Mouse (Mus musculus): ENCODE data around the gene Gm28230.

The Gm28230 gene

DNA sequence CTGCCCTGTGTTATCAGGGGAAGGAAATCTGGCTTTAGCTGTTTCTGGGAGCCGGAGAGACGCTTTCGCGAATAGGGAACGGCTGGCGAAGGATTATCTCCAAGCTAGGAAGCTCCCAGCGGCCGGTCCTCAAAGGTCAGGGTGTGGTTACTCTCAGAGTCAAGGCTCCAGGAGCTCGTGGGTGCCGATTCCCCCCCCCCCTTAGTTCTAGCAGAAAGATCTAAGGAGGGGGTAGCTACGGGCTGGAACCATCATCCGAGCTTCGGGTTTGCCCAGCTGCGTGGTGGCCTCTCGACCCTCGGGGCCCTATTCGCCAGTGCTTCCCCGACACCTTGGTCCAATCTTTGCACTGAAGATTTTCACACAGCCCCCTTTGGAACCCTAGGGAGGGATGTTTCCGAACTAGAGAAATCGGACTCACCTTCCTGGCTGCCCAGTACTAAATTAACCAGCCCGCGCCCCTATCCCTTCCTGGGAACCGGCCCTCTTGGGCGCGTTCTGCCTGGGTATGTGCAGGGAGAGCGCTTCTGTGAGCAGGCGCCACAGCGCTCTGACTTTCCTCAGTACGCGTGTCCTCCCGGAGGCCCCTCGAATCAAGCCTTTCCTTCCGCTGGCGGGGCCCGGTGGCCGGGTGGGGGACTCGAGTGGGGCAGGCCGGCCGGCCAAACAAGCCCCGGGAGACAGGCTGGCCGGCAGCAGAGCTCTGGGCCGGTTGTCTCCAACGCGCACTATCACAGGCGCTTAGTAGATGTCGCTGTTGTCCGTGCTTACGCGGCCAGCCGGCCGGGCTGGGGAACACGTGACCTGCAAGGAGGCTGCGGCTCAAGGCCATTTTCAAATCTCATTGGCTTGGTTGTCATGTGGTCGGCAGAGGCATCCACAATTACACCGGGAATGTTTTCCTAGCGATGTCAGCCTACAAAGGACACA, 35.2 kb upstream of the Gm28230 start, which contains the start of gene Hoxd10:
TSS of gene Hoxd10 (plus strand) at position 903 of the 930 bp plus-strand sequence.
- DNase-seq (ENCODE audit: low read depth, low spot score), result no peak

DNA sequence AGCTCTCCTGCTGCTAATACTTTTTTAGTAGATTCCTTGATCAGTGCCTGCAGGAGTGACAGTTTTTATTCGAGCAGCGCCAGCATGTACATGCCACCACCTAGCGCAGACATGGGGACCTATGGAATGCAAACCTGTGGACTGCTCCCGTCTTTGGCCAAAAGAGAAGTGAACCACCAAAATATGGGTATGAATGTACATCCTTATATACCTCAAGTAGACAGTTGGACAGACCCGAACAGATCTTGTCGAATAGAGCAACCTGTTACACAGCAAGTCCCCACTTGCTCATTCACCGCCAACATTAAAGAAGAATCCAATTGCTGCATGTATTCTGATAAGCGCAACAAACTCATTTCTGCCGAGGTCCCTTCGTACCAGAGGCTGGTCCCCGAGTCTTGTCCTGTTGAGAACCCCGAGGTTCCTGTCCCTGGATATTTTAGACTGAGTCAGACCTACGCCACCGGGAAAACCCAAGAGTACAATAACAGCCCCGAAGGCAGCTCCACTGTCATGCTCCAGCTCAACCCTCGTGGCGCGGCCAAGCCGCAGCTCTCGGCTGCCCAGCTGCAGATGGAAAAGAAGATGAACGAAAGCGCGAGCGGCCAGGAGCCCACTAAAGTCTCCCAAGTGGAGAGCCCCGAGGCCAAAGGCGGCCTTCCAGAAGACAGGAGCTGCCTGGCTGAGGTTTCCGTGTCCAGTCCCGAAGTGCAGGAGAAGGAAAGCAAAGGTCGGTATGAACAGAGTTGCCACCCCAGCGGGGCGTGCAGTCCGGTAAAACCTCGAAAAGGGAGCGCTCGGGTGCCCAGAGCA, 34.3 kb upstream of the Gm28230 start:
- no peak for DNase-seq (ENCODE audit: low read depth, low spot score)

DNA sequence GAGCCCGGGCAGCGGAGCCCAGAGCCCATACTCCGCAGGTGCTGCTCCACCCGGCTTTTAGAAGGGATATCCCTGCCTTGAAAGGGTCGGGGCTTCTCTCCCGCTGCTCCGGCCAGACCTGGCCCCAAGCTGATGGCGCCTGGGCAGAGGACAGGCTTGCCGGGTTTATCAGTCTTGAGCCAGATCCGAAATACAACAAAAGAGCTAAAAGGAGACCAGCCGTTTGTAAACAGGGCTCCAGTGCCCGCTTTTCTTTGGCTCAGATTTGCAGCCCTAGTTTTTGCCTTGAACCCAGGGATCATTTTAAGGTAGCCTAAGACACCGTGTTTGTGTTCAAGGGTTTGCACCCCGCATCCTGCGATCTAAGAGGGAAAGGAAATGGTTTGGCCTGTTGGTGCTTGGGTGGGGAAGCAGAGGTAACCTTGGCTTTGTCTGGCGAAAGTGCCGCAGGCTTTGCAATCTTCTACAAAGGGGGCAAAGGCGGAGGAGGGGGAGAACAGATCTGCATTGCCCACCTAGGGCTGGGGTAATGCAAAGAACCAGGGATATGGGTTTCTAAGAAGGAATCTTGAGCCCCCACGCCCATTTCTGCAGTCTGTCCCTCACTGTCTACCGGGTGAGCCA, 33.6 kb upstream of the Gm28230 start:
- no peak for DNase-seq (ENCODE audit: low read depth, low spot score)

DNA sequence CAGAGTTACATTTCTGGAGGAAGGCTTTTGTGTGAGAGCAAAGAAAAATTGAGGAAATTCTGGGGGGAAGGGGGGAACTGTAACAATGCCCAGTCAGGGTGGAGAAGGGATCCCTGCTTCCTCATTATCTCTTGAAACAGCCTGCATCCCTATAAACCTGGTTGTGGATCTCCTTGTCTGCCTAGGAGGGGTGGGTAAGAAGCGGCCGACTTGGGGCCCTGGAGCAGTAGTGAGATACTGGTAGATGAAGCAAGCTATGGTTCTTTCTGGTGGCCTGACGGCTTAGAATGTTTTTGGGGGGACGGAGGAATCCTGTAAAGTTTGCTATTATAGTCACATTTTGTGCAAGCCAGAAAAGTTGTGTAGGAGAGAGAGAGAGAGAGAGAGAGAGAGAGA, 33.1 kb upstream of the Gm28230 start:
- no peak for DNase-seq (ENCODE audit: low read depth, low spot score)

DNA sequence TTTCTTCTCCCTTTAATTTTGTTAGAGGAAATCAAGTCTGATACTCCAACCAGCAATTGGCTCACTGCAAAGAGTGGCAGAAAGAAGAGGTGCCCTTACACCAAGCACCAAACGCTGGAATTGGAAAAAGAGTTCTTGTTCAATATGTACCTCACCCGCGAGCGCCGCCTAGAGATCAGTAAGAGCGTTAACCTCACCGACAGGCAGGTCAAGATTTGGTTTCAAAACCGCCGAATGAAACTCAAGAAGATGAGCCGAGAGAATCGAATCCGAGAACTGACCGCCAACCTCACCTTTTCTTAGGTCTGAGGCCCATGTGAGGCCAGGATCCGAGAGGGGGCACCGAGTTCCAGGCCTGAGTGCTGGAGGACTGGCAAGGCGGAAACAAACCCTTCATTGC, 32.5 kb upstream of the Gm28230 start:
- no peak for DNase-seq (ENCODE audit: low read depth, low spot score)

DNA sequence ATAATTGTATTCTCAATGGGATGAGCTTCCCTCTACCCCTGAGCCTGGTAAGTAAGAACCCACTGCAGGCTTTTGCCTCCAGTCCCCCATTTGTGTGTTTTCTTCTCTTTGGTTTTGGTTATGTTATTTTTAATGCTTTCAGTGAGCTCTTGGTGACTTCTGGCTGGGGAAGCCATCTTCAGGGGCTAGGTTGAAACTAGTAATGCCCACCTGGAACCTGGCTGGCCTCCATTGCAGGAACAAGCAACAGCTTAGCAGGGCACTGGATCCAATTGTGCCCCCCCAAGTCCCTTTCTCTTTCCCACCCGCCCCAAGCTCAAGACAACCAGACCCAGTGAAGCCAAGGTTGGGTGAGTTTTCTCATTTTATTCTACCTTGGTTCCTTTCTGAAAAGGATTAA, 31.1 kb upstream of the Gm28230 start:
- DNase-seq (ENCODE audit: low read depth, low spot score), result no peak

DNA sequence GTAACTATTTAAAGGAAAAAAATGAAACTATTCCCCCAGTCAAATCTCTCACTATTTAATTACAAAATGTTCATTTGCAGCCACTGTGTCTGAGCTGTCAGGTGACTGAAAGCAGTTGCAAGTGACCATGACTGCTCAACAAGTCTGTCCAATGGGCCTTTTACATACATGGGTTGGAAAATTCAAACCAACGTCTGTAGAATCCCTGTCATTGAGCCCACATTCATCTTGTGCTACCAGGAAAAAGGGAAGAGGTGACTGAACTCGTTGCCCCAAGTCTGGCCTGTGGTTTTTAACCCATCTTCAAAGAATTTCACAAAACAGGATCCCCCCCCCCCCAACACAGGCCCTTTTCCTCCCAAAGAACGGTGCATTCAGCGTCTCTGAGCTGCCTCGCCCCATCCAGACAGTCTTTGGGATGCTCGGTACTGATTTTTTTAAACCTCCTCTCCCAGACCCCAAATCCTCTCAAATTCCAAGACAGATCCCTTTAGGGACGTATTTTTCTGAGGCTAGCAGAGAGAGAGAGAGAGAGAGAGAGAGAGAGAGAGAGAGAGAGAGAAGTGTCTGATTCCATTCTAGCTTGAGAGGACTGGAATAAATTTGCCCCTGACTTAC, 30.6 kb upstream of the Gm28230 start:
- DNase-seq (ENCODE audit: low read depth, low spot score), result no peak

DNA sequence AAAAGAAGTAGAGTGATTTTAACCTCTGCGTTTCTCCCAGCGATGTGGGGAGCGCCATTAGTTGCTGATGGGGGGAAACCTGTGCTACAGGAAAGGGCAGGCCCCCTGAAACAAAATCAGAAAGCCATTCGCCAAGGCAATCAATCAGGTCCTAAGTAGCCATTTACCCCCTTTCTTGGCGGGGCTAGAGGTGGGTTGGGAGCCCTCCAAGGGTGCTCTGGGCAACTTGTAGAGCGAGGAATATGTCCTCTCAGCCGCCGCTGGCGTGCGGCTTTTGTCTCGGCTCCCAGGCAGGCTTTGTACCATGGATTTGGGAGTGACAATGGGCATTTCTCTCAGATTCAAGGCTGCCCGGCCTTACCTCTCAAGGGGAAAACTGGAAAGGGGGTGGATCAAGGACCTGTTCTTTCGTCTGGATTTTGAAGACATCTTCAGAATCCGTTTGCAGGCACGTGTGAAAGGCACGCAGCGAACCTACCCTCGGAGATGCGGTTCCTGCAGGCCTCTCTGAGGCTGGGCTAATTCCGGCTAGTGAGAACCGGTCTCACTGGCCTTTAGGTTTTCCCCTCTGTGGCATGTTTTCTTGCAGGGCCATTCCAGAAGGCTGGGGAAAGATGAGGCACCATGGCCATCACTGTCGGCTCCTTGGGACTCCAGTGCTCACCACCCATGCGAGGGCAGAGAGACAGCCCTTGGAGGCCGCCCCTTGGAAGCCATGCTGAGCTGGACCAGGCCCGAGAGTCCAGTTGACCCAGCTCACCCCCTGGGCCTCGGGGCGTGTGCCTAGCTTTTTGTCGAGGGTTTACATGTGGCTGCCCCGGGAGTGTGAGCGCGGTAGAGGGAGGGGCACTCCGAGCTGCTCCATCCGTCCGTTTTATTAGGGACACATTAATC, 29.8 kb upstream of the Gm28230 start:
- no peak for DNase-seq (ENCODE audit: low read depth, low spot score)

DNA sequence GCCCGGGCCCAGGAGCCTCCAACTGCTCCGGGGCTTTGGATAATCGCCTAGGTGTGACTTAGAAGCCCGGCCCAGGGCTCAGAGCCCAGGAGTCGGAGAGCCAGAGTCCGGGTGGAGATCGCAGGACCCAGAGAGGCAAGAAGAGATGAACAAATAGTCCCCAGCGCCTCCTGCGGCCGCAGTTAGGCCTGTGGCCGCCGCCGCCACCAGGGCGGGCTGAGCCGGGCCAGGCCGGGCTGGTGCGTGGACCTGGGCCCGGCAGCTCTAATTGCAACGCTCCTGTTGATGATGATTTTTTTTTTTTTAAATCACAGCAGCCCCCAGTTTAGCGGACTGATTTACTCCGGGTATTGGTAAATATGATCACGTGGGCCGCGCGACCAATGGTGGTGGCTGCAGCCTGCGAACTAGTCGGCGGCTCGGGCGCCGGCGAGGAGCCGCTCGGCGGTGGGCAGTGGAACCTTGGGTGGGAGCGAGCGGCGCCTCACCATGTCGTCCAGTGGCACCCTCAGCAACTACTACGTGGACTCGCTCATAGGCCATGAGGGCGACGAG, 28.9 kb upstream of the Gm28230 start, which contains the start of gene Hoxd9:
TSS of gene Hoxd9 (plus strand) at position 161 of the 555 bp plus-strand sequence.
- no peak for DNase-seq (ENCODE audit: low read depth, low spot score)

DNA sequence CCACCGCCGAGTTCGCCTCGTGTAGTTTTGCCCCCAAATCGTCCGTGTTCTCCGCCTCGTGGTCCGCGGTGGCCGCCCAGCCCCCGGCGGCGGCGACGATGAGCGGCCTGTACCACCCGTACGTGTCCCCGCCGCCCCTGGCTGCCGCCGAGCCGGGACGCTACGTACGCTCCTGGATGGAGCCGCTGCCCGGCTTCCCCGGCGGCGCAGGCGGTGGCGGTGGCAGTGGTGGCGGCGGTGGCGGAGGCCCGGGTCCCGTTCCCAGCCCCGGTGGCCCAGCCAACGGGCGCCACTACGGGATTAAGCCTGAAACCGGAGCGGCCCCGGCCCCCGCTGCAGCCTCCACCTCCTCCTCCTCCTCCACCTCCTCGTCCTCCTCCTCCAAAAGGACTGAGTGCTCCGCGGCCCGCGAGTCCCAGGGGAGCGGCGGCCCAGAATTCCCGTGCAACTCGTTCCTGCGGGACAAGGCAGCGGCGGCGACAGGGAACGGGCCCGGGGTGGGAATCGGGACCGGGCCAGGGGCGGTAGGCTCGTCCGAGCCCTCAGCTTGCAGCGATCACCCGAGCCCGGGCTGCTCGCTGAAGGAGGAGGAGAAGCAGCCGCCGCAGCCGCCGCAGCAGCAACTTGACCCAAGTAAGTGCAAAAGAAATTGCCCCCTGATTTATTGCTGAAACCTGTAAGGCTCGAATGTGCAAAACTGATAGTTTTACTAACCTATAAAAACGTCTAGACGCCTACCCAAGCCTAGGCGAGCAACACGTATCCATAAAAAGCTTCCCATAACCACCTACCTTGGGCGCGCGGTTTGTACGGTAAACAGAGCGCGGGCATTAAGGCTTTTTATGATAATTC, 28.1 kb upstream of the Gm28230 start:
- no peak for DNase-seq (ENCODE audit: low read depth, low spot score)

DNA sequence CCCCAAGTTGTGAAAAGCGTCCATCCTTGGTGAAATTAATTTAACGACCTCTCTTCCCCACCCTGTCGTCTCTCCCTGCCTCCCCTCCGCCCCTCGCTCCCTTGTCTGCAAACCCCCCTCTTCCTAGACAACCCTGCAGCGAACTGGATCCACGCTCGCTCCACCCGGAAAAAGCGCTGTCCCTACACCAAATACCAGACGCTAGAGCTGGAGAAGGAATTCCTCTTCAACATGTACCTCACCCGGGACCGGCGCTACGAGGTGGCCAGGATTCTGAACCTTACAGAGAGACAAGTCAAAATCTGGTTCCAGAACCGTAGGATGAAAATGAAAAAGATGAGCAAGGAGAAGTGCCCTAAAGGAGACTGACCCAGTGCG, 27.5 kb upstream of the Gm28230 start:
- no peak for DNase-seq (ENCODE audit: low read depth, low spot score)

DNA sequence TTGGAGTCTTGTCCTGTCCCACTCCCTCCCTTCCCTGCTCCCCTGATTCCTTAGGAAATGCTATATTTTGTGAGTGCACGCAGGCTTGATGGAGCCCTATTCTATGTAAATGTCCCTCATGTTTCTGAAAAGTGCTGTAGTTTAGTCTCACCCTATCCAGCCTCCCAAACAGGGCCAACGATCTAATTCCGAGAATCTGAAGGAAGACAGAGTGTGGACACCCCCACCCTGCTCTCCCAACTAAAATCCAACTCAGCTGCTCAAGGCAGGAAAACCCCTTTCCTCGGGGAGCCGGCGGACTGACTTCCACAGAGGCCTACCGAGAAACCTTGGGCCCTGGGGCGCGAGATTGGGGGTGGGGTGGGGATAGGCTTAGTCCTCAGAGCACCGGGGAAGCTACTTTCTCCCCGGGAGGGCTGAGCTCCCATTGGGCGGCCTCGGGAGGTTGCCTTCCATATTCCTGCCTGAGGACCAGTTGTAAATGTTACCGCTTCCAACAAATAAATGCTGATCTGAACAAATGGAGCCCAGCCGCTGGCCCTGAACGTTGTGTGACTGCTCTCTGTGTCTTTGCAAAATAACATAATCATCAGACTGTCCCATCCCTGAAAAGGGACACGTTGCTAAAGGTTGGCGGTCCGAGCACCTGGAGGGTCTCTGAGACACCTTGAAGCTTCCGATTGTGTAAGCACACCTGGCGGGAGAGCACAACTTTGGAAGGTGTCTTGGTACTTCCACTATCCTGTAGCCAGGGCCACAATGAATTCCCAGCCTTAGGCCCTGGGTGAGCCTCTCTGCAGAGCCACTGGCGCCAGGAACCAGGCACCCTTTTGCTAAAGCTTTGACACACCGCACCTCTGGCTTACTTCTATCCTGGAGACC, 26.6 kb upstream of the Gm28230 start:
- DNase-seq (ENCODE audit: low read depth, low spot score), result no peak

DNA sequence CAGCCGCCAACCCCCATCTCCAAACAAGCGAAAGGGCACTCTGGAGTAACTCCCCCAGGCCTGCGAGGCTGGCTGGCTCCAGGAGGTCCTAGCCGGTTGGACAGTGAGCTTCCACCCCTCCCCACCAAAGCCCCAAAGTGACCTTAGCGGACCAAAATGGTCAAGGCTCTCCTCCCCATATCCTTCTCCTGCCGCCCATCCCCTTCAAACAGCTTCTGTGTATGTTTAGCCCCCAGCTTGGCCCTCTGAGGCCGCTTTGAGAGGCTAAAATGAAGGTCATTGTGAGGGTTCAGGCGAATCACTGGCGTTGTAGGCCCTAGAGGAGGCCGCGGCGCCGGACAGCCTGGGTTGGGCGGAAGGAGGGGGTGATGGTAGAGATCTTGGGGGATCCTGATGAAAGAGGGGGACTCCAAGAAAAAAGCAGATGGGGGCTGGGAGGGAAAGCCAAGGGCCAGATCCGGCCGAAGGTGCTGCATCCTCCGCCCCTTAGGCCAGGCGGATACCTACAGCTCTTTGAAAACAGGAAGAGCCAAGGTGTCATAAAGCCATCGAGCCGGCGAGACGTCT, 25.9 kb upstream of the Gm28230 start:
- DNase-seq (ENCODE audit: low read depth, low spot score), result no peak

DNA sequence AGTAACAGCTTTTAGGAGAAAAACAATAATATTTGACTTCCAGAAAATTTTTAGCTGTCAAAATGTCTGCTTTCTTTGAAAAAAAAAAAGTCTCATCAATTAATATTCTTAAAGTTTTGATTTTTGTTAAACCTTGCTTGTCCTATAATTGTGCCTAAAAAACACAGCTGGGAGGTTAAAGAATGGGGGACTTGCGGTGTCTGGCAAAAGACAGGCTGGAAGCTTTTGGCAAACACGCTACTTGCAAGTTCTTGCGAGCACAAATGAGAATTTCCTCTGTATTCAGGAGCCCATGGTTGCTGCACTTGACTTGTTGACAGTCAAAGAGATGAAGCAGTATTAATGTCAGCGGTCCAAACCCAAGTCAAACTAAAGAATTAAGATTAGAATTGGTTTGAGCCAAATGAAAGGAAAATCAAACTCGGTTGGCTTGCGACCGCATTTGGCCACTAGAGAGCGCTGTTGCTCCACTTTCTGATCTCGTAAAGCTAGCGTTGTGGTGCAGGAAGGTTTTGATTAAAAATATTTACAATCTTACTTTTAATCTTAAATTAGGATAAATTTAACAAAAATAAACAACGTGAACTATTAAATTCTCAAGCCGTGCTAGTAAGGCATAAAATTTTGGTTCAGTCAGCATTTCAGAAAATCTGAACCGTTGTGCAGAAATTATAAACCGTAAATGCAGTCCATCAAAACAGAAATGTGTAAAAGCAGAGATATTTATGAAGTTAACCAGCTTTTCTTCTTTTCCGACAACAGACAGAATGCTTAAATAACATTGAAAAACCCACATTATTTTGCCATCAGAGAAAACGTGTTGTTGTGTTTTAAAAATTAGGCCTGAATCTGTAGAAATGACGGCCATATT, 24.3 kb upstream of the Gm28230 start:
- DNase-seq (ENCODE audit: low read depth, low spot score), result peak; percentile 17

DNA sequence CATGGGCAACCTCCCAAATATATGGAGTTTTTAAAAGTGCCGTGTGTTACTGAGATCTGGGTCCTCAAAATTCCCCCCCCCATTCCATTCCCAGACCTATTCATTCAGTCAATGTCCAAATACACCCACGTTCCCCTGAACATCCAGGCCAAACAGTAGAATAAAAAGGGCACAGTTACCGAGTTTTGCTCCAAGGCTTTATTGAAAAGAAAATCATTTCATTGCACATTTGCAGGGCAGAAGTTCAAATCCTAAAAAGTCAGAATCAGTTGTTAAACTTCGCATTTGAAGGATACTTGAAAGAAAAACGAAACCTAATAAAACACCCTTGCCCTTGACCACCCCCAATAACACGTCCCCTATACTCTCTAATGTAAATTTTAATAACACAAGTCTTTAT, 23.7 kb upstream of the Gm28230 start:
- DNase-seq (ENCODE audit: low read depth, low spot score), result no peak

DNA sequence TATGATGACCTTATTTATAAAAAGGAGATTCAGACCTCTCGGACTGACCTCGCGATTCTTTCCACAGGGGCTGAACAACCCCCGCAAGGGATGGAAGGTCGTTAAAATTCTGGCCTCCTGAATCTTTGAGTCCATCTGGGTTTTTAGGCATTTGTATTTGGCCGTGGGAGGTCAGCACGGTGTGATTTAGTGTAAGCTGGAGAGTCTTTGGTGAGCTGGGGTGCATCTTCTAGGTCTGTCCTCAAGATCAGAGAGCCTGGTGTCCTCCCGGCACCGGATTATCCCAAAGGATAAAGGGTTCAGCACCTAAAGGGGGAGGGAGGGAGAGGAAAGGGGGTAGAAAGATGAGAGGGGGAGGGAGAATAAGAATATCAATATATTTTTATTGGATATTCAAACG, 23.2 kb upstream of the Gm28230 start:
- DNase-seq (ENCODE audit: low read depth, low spot score), result no peak

DNA sequence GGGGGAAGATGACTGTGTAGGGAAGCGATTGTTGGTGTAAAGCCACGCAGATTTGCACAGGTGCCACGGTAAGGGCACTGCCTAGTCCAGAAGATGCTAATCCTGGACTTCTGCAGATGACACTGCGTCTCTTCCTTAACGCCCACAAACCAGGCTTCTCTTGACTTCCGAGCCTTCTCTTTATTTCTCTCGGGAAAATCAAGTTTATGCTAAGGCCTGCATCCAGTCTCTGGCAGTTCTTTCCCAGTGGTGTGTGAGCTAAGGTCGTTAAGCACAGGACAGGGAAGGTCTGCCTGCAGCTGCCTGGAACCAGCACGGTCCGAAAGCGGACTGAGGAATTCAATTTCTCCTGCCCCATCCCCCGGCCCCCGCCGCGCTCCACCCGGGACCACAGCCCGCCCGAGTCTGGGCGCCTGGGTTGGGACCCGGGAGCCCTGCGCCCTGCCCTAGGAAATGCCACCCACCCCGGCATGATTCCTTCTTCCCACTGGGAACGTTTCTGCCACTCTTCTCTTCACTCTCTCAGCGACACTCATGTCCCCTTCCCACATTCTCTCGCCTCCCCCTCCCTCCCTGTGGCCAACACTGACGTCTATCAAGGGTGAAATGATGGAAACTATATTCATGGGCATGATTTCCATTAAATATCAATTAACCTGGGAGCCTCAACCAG, 22.7 kb upstream of the Gm28230 start:
- DNase-seq (ENCODE audit: low read depth, low spot score), result no peak

All from c-Kit-negative CD71-positive TER-119-positive erythroid progenitor cells, embryonic 14.5 days (primary cell).